Mouse (Mus musculus) liver, adult 2 months (tissue): ENCODE data around the gene Pes1. TPM values are rescaled to one million over a fixed set of nuclear protein-coding genes. Genes with fewer than 3 reads are reported as not detected.

ENCODE experiments used
- DNase-seq: peaks from one replicate; pipeline ENCODE4 v3.0.0-alpha.2; 2011; ENCODE audit warnings: low read depth, low spot score; ENCODE audit errors: extremely low read depth
- H3K27ac ChIP-seq: fragments of 200-500 bp; replicated peaks from 2 replicates; pipeline ENCODE4 v1.5.1; 2012; ENCODE audit warnings: low read depth, mild to moderate bottlenecking, control low read depth, inconsistent platforms, low read length; ENCODE audit not compliant: insufficient read depth
- H3K27me3 ChIP-seq: fragments of 200-500 bp; 2 replicates; pipeline ENCODE4 v1.6.1; 2012; ENCODE audit warnings: mild to moderate bottlenecking, moderate library complexity, low read length, inconsistent platforms; ENCODE audit not compliant: control insufficient read depth, insufficient read depth
- H3K36me3 ChIP-seq: fragments of 200-500 bp; 2 replicates; pipeline ENCODE4 v1.6.1; 2012; ENCODE audit warnings: low read length, inconsistent platforms; ENCODE audit not compliant: control insufficient read depth, insufficient read depth
- H3K4me1 ChIP-seq: fragments of 200-500 bp; 2 replicates; pipeline ENCODE4 v1.6.1; 2011; ENCODE audit warnings: low read length; ENCODE audit not compliant: control insufficient read depth, insufficient read depth
- H3K4me3 ChIP-seq: fragments of 200-500 bp; 2 replicates; pipeline ENCODE4 v1.5.1; 2011; ENCODE audit warnings: low read depth, mild to moderate bottlenecking, control low read depth, low read length, moderate library complexity; ENCODE audit not compliant: insufficient read depth
- H3K79me2 ChIP-seq: fragments of 200-500 bp; 2 replicates; pipeline ENCODE4 v1.6.1; 2012; ENCODE audit warnings: inconsistent platforms, mild to moderate bottlenecking, low read length, moderate library complexity; ENCODE audit not compliant: control insufficient read depth, insufficient read depth
- H3K9ac ChIP-seq: fragments of 200-500 bp; 2 replicates; pipeline ENCODE4 v1.6.1; 2012; ENCODE audit warnings: low read depth, mild to moderate bottlenecking, control low read depth, inconsistent platforms, low read length
- CTCF ChIP-seq: fragments of 200-500 bp; IDR thresholded peaks from 2 replicates; pipeline ENCODE4 v1.5.1; 2011; ENCODE audit warnings: low read depth, low read length, control low read depth
- POLR2A ChIP-seq: fragments of 200-500 bp; IDR thresholded peaks from 2 replicates; pipeline ENCODE4 v1.6.1; 2011; ENCODE audit warnings: low read length, control low read depth; ENCODE audit not compliant: insufficient read depth; ENCODE audit errors: extremely low read depth
- WGBS: fragments of 180-500 bp; shearing (Covaris S2); methylation state at CpG from one replicate; pipeline ENCODE4 v1.1.7; 2018; 5-methylcytosine and 5-hydroxymethylcytosine counted together
- polyA plus RNA-seq: library from polyadenylated mRNA; depleted of rRNA; stranded (reverse); fragments of >200 nt; gene quantifications from 2 replicates; pipeline ENCODE4 v1.2.3, GENCODE M21; 2012
- total RNA-seq: library from RNA; depleted of rRNA; stranded (reverse); fragments of >200 nt; gene quantifications from 2 replicates; pipeline ENCODE4 v1.2.3, GENCODE M21; 2014

Gene Pes1
- total and polyA plus RNA-seq, 2 experiments, result 20.8 to 22.2 TPM

GRCm38 (mm10) chr11:3973081-3973480, 9.3 kb downstream of the Pes1 start:
- H3K36me3 ChIP-seq, result peaks cover 57% of the 10 kb centered on the region
- WGBS, result 87% methylated on average over 7 of the region's 7 CpGs

GRCm38 (mm10) chr11:3974311-3974710, 10.5 kb downstream of the Pes1 start:
- H3K27ac ChIP-seq, result no peak overlapping the region
- no peak overlapping the region for H3K4me3 ChIP-seq
- DNase-seq, result no peak
- H3K4me1 ChIP-seq, result no peaks in the 10 kb centered on the region
- WGBS, result 81% methylated on average over 3 of the region's 3 CpGs
- H3K79me2 ChIP-seq, result no peaks in the 10 kb centered on the region
- H3K9ac ChIP-seq, result no peak overlapping the region
- no peaks in the 10 kb centered on the region for H3K27me3 ChIP-seq
- no peak for TF ChIP-seq CTCF
- no peak for TF ChIP-seq POLR2A
- H3K36me3 ChIP-seq, result peaks cover 64% of the 10 kb centered on the region

More at GRCm38 (mm10) chr11:3973081-3973480, 9.3 kb downstream of the Pes1 start:
- no peaks in the 10 kb centered on the region for H3K4me1 ChIP-seq
- TF ChIP-seq POLR2A, result no peak
- TF ChIP-seq CTCF, result no peak
- no peak overlapping the region for H3K27ac ChIP-seq
- H3K27me3 ChIP-seq, result no peaks in the 10 kb centered on the region
- H3K79me2 ChIP-seq, result no peaks in the 10 kb centered on the region
- no peak for DNase-seq
- H3K9ac ChIP-seq, result no peak overlapping the region
- H3K4me3 ChIP-seq, result no peak overlapping the region

- no peak for TF ChIP-seq CTCF
- no peak for TF ChIP-seq POLR2A
- no peak within 1 kb of the TSS for H3K9ac ChIP-seq
- no peaks in the 10 kb centered on the region for H3K79me2 ChIP-seq
- DNase-seq, result no peak
- no peaks in the 10 kb centered on the region for H3K27me3 ChIP-seq
- H3K4me1 ChIP-seq, result no peaks in the 10 kb centered on the region
- no peak within 1 kb of the TSS for H3K27ac ChIP-seq
- H3K36me3 ChIP-seq, result peaks cover 46% of the 10 kb centered on the region
- WGBS, result 93% methylated on average over 6 of the region's 6 CpGs
- no peak within 1 kb of the TSS for H3K4me3 ChIP-seq
These were observed 12.9 kb downstream of the Pes1 start, which contains the start of gene 4930556J24Rik for GRCm38 (mm10) chr11:3976678-3977077. Gene 4930556J24Rik (minus strand): TSS chr11:3976778.

GRCm38 (mm10) chr11:3978421-3978820, 14.6 kb downstream of the Pes1 start:
- 92% methylated on average over 5 of the region's 5 CpGs for WGBS
- Histone ChIP-seq H3K9ac (no peak overlapping the region), H3K27me3 (no peaks in the 10 kb centered on the region), H3K36me3 (peaks cover 34% of the 10 kb centered on the region), H3K27ac (no peak overlapping the region), H3K4me1 (no peaks in the 10 kb centered on the region), H3K79me2 (no peaks in the 10 kb centered on the region), H3K4me3 (no peak overlapping the region)
- TF ChIP-seq POLR2A (no peak), CTCF (no peak)
- no peak for DNase-seq

- no peak for DNase-seq
- Histone ChIP-seq H3K4me1 (peaks cover 3% of the 10 kb centered on the region; the same call in 1 of the 2 replicates), H3K27me3 (no peaks in the 10 kb centered on the region), H3K36me3 (peaks cover 24% of the 10 kb centered on the region), H3K79me2 (no peaks in the 10 kb centered on the region), H3K9ac (no peak overlapping the region), H3K4me3 (no peak overlapping the region), H3K27ac (no peak overlapping the region)
- 75% methylated on average over 6 of the region's 6 CpGs for WGBS
- TF ChIP-seq CTCF (no peak), POLR2A (no peak)
These were observed 17.8 kb downstream of the Pes1 start for GRCm38 (mm10) chr11:3981536-3981935.

- TF ChIP-seq POLR2A (no peak), CTCF (no peak)
These were observed 18.8 kb downstream of the Pes1 start for GRCm38 (mm10) chr11:3982275-3983209.

More at GRCm38 (mm10) chr11:3982275-3983209, 18.8 kb downstream of the Pes1 start:
- H3K4me1 ChIP-seq, result peaks cover 3% of the 10 kb centered on the region; the same call in 1 of the 2 replicates
- DNase-seq, result peak; percentile 46
- H3K36me3 ChIP-seq, result peaks cover 16% of the 10 kb centered on the region
- H3K4me3 ChIP-seq, result no peak overlapping the region
- no peaks in the 10 kb centered on the region for H3K27me3 ChIP-seq
- H3K79me2 ChIP-seq, result no peaks in the 10 kb centered on the region
- H3K9ac ChIP-seq, result no peak overlapping the region
- WGBS, result 42% methylated on average over 7 of the region's 7 CpGs
- H3K27ac ChIP-seq, result no peak overlapping the region
